Mouse (Mus musculus) midbrain, postnatal 0 days (tissue): ENCODE data around the gene Ccr10. TPM values are rescaled to one million over a fixed set of nuclear protein-coding genes. Genes with fewer than 3 reads are reported as not detected.
A peak's percentile ranks its signal among the peaks of the same experiment; 100 is the strongest.

Experiments used
- ATAC-seq: fragments of 200-750 bp; cut with Nextera tagmentation; 2 replicates; pipeline ENCODE4 v1.8.0; 2017; ENCODE audit warnings: moderate number of reproducible peaks, mild to moderate bottlenecking, moderate TSS enrichment, moderate library complexity; ENCODE audit not compliant: low FRiP score
- DNase-seq: peaks from one replicate; pipeline ENCODE4 v3.0.0-alpha.2; 2015; ENCODE audit warnings: low spot score
- H3K27ac ChIP-seq: fragments of 300-500 bp; sonication (generic); 2 replicates; pipeline ENCODE4 v1.5.1; 2014; ENCODE audit warnings: low read depth, mild to moderate bottlenecking, low read length, mixed read lengths
- H3K27me3 ChIP-seq: fragments of 300-500 bp; sonication (generic); 2 replicates; pipeline ENCODE4 v1.6.1; 2014; ENCODE audit warnings: low read length, control low read depth, mixed read lengths; ENCODE audit not compliant: insufficient read depth
- H3K36me3 ChIP-seq: fragments of 300-500 bp; sonication (generic); 2 replicates; pipeline ENCODE4 v1.6.1; 2014; ENCODE audit warnings: low read length, control low read depth, mixed read lengths; ENCODE audit not compliant: insufficient read depth
- H3K4me1 ChIP-seq: fragments of 300-500 bp; sonication (generic); 2 replicates; pipeline ENCODE4 v1.6.1; 2014; ENCODE audit warnings: mild to moderate bottlenecking, control low read depth, antibody characterized with exemption, low read length, mixed read lengths; ENCODE audit not compliant: insufficient read depth
- H3K4me2 ChIP-seq: fragments of 300-500 bp; sonication (generic); 2 replicates; pipeline ENCODE4 v1.6.1; 2014; ENCODE audit warnings: low read depth, mild to moderate bottlenecking, low read length, mixed read lengths; ENCODE audit not compliant: poor library complexity, severe bottlenecking
- H3K4me3 ChIP-seq: fragments of 300-500 bp; sonication (generic); 2 replicates; pipeline ENCODE4 v1.5.1; 2014; ENCODE audit warnings: low read depth, mild to moderate bottlenecking, low read length, moderate library complexity
- H3K9ac ChIP-seq: fragments of 300-500 bp; sonication (generic); replicated peaks from 2 replicates; pipeline ENCODE4 v1.6.1; 2014; ENCODE audit warnings: mild to moderate bottlenecking, low read length, moderate library complexity, mixed read lengths; ENCODE audit not compliant: poor library complexity, severe bottlenecking
- H3K9me3 ChIP-seq: fragments of 300-500 bp; sonication (generic); 2 replicates; pipeline ENCODE4 v1.6.1; 2016; ENCODE audit warnings: low read length, control low read depth
- CTCF ChIP-seq: IDR thresholded peaks from 2 replicates; pipeline ENCODE4 v1.5.1; 2016; ENCODE audit warnings: antibody characterized with exemption, mild to moderate bottlenecking
- WGBS: fragments of 180-500 bp; shearing (Covaris S2); extraction: QIAGEN DNeasy Blood & Tissue Kit; methylation state at CpG from one replicate; pipeline ENCODE4 v1.1.7; 2014; 5-methylcytosine and 5-hydroxymethylcytosine counted together
- polyA plus RNA-seq: library from polyadenylated mRNA; unstranded; fragments of >200 nt; fragmentation: Nextera tagmentation; extraction: Ambion mirVana; gene quantifications from 2 replicates; pipeline ENCODE4 v1.2.1, GENCODE M21; 2015
- total RNA-seq: library from RNA; depleted of rRNA; stranded (reverse); fragments of >200 nt; gene quantifications from 2 replicates; pipeline ENCODE4 v1.2.3, GENCODE M21; 2014

Gene Ccr10
- total and polyA plus RNA-seq, 2 experiments from 2014 or later: 0.83 to 1.4 TPM

GRCm38 (mm10) chr11:101167963-101168300, 7.3 kb downstream of the Ccr10 start:
- H3K9ac ChIP-seq: no peak overlapping the region
- no peak overlapping the region for H3K4me2 ChIP-seq
- peaks cover 48% of the 10 kb centered on the region for H3K27me3 ChIP-seq
- no peaks in the 10 kb centered on the region for H3K9me3 ChIP-seq
- peaks cover 15% of the 10 kb centered on the region; the same call in 1 of the 2 replicates for H3K4me1 ChIP-seq
- ATAC-seq: no peak
- H3K27ac ChIP-seq: no peak overlapping the region
- peaks cover 31% of the 10 kb centered on the region for H3K36me3 ChIP-seq
- no peak overlapping the region for H3K4me3 ChIP-seq
- DNase-seq: no peak
- TF ChIP-seq CTCF: no peak
- 58% methylated on average over 8 of the region's 8 CpGs for WGBS

GRCm38 (mm10) chr11:101167211-101167962, 7.9 kb downstream of the Ccr10 start:
- peaks cover 48% of the 10 kb centered on the region for H3K27me3 ChIP-seq
- H3K27ac ChIP-seq: no peak overlapping the region
- no peak overlapping the region for H3K4me3 ChIP-seq
- no peak overlapping the region for H3K4me2 ChIP-seq
- H3K4me1 ChIP-seq: peaks cover 13% of the 10 kb centered on the region; the same call in 1 of the 2 replicates
- H3K9me3 ChIP-seq: no peaks in the 10 kb centered on the region
- DNase-seq: no peak
- WGBS: 61% methylated on average over 19 of the region's 19 CpGs
- TF ChIP-seq CTCF: no peak
- H3K9ac ChIP-seq: no peak overlapping the region
- ATAC-seq: no peak
- H3K36me3 ChIP-seq: peaks cover 31% of the 10 kb centered on the region

GRCm38 (mm10) chr11:101166357-101166756, 8.9 kb downstream of the Ccr10 start:
- Histone ChIP-seq H3K9me3 (no peaks in the 10 kb centered on the region), H3K9ac (no peak overlapping the region), H3K27me3 (peaks cover 48% of the 10 kb centered on the region), H3K4me3 (no peak overlapping the region), H3K4me1 (peaks cover 6% of the 10 kb centered on the region; the same call in 1 of the 2 replicates), H3K4me2 (no peak overlapping the region), H3K27ac (no peak overlapping the region), H3K36me3 (peaks cover 39% of the 10 kb centered on the region)
- no peak for TF ChIP-seq CTCF
- ATAC-seq (no peak), DNase-seq (no peak)
- 59% methylated on average over 14 of the region's 14 CpGs for WGBS

DNA sequence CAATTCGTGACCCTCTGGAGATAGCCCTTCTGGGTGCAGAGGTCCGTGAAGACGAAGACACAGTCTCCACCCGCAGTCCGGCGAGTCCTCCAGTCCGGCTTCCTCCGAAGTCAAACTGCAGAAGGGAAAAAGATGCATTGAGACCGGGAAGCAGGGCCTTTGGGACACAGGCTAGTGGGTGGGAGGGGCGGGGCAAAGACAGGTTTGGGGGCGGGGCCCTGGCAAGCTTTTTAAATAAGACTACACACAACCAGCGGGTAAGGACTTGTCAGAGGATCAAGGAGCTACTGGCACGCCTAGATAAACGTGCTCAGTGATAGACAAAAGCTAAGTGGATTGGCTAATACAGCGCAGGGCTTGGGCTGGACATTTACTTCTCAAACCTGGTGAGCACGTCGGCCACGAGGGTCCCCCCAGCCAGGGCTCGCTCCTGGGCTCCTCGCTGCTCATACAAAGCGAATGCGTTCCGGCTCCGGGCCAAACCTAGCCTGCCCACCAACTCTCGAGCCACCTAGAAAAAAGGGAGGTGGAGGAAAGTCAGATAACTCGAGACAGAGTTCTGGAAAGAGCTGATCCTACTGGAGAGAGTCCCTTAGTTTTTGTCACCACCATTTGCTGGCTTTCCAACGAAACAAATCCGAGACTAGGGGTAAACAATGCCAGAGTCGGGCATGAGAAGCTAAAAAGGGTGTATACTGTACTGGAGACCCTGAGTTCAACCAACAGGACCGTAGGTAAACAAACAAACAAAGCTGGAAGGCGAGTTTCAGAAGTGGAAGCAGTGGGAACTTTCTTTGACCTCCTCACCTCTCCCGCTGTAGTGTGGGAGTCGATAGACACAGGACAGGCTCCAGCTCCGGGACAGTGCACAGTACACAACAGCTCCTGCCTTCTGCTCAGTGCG, 10.3 kb downstream of the Ccr10 start:
- H3K9ac ChIP-seq: no peak overlapping the region
- H3K4me1 ChIP-seq: peaks cover 6% of the 10 kb centered on the region; the same call in 1 of the 2 replicates
- peaks cover 42% of the 10 kb centered on the region for H3K36me3 ChIP-seq
- TF ChIP-seq CTCF: no peak
- WGBS: 42% methylated on average over 35 of the region's 35 CpGs
- H3K9me3 ChIP-seq: no peaks in the 10 kb centered on the region
- no peak overlapping the region for H3K27ac ChIP-seq
- no peak overlapping the region for H3K4me3 ChIP-seq
- H3K27me3 ChIP-seq: peaks cover 48% of the 10 kb centered on the region
- ATAC-seq (no peak), DNase-seq (no peak)
- no peak overlapping the region for H3K4me2 ChIP-seq

DNA sequence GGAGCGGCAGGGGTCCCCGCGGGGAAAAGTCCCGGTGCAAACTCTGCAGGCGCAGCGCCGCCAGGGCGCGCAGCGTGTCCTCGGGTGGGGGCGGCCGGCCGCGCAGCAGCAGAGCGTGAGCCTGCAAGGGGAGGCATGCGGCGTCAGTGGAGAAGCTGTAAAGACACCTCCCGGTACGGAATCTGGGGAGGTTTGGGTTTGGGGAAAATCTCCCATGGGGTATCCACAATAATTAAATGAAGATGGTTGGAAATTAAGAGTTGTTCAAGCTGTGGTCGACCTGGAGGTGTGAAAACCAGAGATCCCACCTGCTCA, 10.9 kb downstream of the Ccr10 start:
- Histone ChIP-seq H3K9me3 (no peaks in the 10 kb centered on the region), H3K9ac (0 out of 2 replicates have a peak overlapping the region, but pooled peaks have one; percentile 13), H3K4me3 (peak overlapping the region; percentile 9; the same call in 1 of the 2 replicates), H3K27ac (no peak overlapping the region), H3K4me1 (no peaks in the 10 kb centered on the region; the same call in 1 of the 2 replicates), H3K4me2 (peak overlapping the region; percentile 32; the same call in 1 of the 2 replicates), H3K27me3 (peaks cover 48% of the 10 kb centered on the region), H3K36me3 (peaks cover 42% of the 10 kb centered on the region)
- WGBS: 34% methylated on average over 20 of the region's 21 CpGs
- no peak for TF ChIP-seq CTCF
- DNase-seq (no peak), ATAC-seq (no peak)
